Mouse (Mus musculus) frontal cortex, postnatal 36 days (tissue): ENCODE results near the gene Tecpr2.

Experiments
- DNase-seq, 2 experiments: peaks; one replicate each; pipeline ENCODE4 v3.0.0; 2022; ENCODE audit warnings: low spot score in 2 of 2

Tecpr2 gene

DNA sequence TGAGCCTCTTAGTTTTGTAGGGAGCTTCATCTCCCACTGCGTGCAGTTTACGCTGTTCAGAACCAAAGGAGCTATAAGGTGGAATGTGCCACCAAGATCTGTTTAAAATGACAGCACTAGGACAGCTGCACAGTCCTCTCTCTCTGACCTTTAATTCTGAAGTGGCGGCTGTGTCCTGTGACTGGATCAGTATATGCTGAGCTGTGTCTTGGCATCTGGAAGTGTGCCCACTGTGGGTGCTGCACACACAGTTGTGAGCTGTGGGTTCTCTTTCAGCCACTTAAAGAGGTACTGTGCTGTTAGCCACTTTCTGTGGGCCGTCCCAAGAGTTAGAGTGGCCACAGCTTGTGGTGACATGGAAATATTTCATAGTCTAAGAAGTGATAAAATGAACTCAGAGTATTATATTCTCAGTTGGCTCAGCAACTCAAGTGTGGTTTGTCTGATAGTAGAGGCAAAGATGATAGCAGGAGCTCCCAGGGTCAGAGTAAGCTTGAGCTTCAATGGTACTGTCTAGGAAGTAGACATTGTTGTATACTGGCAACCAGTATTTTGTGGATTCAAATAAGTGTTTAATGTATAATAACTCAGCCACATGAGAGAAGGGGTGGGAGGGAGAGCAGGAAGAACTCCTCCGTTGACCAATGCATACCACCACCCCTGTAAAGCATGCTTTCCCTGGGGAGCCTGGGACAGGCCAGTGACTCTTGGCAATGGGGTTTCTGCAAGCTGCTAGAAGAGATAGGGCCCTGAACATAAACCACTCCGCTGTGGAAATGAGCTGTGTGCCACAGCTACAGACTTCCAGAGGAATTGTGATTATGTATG lies 59.2 kb downstream of the Tecpr2 start:
- DNase-seq, result no peak

DNA sequence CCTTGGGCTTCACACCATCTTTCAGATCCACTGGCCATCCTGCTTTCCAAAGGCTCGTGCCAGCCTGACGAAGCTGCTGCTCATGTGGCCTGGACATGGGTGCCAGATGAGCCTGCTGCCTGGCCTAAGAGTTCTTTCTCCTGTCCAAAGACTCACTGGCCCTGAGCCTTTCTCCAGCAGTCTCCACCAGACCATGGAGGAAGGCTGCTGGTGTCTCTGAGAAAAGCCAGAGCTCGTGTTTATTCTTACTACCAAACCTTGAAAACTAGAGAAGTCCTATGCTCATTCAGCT lies 59.8 kb downstream of the Tecpr2 start:
- DNase-seq, result no peak

- DNase-seq, result no peak
Measured at GRCm38 (mm10) chr12:110949410-110949809, 60.3 kb downstream of the Tecpr2 start.

DNA sequence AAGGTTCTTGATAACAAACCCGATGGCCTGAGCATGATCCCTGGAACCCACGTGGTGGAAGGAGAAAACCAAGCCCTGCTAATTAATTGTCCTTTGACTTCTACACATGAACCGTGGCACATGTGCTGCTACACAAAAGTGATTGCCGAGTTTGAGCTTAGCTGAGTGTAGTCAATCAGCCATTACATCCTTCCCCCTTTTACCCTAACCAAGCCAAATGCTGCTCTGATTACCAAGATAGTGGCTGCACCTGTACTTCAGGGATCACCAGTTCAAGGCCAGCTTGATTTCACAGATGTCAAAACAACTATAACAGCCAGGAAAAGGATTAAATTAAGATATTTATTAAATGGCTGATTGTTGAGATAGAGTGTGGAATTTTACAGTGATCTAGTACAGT lies 61.1 kb downstream of the Tecpr2 start:
- no peak for DNase-seq

GRCm38 (mm10) chr12:110951236-110951635 lies 62.2 kb downstream of the Tecpr2 start:
- DNase-seq, result no peak

- DNase-seq, result no peak
Measured at GRCm38 (mm10) chr12:110952628-110953385, 63.7 kb downstream of the Tecpr2 start.

GRCm38 (mm10) chr12:110953443-110953842 lies 64.4 kb downstream of the Tecpr2 start:
- DNase-seq, result no peak

- DNase-seq, result no peak
Measured at GRCm38 (mm10) chr12:110953900-110954299, 64.8 kb downstream of the Tecpr2 start.

DNA sequence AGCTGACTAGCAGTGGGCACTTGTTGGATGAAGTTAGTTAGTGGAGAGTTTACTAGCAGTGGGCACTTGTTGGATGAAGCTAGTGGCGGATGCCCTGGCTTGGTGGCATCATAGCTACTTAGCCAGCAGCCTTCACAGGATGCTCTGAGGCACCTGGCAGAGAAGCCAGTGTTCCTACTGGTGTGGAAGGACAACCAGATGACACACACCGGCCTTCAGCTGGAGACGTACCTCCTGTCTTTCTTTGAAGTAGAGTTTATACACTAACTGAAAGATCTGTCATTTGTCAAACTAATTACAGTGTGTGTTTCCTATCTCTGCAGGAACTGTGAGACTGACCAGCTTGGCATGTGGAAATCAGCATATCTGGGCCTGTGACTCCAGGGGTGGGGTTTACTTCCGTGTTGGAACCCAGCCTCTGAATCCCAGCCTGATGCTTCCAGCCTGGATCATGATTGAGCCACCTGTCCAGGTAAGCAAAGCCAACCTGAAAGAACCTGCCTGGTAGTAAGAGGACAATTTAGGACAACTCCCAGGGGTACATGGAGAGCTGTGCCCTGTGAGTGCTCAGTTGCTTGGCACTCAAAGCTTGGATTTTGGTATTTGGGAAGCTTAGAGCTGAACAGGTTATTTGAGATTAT lies 65.4 kb downstream of the Tecpr2 start:
- no peak for DNase-seq

DNA sequence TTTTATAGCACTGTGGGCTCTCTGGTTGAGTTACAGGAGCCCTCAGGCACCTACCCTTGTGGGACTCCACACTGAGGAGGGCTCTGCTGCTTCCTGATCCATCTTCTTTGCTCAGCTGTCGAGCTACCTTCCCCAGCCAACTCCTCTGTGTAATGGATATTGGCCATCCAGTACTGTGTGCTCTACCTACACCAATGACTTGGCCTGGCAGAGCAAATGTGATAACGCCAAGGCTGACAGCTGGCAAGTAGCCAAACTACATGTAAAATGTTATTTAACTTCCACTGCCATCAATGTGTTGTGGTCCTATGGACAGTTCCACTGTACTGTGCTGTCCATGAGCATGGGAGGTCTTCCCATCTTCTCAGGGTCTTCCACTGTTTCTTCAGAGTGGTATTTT lies 72.9 kb downstream of the Tecpr2 start:
- no peak for DNase-seq

DNA sequence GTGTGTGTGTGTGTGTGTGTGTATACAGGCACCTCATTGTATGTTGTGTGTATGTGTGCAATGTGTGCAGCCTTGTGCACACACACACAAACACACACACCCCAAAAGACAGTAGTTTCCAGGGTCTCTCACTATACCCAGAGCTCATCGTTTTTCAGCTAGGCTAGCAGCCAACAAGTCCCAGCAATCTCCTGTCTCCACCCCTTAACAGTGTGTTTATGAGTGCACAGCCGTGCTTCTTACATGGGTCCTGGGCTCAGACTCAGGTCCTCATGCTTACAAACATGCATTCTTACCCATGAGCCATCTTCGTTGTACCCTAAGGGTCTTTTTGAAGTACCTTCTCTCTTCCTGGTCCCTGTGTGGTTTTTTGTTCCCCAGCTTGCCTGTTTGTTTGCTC lies 76.4 kb downstream of the Tecpr2 start:
- no peak for DNase-seq

DNA sequence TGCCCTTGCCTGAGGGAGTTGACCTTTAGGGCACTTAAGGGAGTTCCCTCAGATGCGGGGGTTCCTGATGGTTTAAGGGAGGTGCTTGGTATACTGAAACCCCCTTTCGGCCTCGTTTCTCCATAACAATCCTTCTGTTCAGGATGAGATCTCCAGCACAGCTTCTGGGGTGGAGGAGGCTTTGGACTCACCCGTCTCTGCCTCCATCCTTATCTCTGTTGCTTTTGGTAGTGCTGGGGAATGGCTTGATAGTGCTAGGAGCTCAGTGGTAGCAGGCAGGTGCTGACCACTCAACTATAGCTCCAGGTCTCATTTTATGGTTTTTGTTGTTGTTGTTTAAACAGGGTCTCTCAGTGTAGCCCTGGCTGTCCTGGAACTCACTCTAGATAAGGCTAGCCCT lies 77.0 kb downstream of the Tecpr2 start:
- DNase-seq, result no peak

DNA sequence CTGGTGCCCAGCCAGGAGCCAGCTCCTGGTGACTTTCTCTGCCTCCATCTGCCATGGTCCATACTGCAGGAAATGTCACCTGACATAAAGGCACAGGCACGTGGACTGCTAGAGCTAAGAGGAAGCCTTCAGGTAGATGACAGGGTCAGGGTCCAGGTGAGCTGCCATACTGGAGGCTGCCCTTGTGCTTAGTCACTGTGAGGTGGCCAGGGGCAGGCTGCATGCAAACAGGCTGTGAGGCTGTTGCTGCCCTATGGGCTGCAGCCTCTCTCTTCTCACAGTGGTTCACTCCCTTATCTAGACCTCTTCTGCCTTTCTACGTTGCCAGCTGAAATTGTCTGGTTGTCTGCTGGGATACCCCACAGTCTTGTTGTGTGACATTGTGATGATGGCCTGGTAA lies 78.1 kb downstream of the Tecpr2 start:
- DNase-seq, result no peak

DNA sequence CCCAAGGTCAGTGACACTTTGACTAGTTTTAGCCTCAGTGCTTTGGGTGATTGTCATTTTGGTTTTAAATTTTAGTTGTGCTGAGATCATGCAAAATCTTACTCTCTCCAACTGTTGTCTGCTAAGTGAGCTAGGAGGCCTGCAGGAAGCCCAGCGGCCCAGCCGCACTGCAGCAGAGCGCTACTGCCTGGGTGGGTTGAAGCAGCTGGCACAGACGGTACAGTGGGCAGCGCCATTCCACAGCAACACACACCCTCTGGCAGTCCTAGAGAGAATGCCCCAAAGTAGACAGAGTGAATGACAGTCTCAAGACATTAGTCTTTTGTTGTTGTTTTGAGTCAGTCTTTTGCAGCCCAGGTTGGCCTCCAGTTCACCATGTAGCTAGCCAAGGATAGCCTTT lies 81.3 kb downstream of the Tecpr2 start:
- no peak for DNase-seq

DNA sequence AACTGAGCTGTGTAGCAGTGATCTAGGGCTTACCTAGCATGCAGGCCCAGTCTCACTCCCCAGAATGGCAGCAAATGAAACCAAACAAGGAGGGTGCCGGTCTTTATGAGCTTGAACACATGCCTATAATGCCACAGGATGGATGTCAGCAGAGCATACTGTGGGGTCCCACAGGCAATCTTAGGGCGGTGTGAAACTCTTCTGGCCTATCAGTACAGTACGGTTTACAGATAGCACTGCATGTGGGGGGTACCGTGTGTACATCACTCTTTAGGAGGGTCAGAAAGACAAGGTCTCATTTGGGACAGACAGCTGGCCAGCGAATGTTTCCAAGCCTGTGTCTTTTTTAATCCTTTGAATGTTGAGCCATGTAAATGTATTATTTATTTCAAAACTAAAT lies 82.9 kb downstream of the Tecpr2 start:
- no peak for DNase-seq

- DNase-seq, result no peak
Measured at GRCm38 (mm10) chr12:110973829-110974228, 84.8 kb downstream of the Tecpr2 start.

- no peak for DNase-seq
Measured at GRCm38 (mm10) chr12:110974295-110974694, 85.2 kb downstream of the Tecpr2 start.

DNA sequence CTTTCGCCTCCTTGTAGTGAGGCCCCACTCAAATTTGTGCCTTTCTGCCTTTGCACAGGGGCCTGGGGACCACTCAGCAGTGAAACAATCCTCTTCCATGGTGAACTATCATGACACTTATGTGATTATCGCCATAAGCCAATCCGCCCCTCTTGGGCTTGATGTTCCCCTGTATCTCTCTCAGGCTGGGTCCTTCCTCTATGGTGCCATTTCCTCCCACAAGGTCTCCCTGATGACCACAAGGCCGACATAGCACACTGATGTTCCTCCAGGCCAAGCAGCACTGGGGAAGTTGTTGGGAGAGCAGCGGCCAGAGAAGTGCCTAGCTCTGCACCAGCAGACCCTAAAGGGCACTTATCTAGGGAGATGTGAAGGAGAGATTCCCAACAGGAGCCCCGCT lies 85.7 kb downstream of the Tecpr2 start:
- DNase-seq, result no peak

- DNase-seq, result no peak
Measured at GRCm38 (mm10) chr12:110975385-110975784, 86.3 kb downstream of the Tecpr2 start.

DNA sequence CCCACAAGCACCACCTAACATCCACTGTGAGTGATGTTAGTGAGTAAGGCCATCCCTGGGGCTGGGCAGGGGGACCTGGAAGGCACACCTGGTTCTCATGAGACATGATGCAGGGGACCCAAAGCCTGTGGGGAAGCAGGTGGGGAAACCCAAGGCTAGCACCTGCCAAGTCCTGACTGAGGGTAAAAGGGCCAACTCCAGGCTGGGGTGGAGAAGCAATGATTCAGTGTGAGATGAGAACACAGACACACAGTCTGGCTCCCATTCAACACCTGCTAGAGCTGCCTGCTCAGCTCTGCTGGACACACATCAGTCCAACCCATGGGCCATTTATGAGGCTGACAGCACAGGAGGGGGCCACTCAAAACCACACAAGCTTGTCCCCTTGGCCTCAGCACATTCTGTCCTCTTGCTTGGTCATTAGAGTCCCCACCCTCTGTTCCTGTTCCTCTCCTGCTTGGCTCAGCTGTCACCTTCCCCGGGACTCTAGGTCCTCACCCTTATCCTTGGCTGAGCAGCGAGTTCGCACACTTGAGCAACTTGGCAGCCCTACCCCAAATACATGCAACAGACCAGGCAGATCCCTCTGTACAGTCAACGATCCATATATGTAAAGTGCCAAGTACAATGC lies 86.9 kb downstream of the Tecpr2 start:
- DNase-seq, result no peak

DNA sequence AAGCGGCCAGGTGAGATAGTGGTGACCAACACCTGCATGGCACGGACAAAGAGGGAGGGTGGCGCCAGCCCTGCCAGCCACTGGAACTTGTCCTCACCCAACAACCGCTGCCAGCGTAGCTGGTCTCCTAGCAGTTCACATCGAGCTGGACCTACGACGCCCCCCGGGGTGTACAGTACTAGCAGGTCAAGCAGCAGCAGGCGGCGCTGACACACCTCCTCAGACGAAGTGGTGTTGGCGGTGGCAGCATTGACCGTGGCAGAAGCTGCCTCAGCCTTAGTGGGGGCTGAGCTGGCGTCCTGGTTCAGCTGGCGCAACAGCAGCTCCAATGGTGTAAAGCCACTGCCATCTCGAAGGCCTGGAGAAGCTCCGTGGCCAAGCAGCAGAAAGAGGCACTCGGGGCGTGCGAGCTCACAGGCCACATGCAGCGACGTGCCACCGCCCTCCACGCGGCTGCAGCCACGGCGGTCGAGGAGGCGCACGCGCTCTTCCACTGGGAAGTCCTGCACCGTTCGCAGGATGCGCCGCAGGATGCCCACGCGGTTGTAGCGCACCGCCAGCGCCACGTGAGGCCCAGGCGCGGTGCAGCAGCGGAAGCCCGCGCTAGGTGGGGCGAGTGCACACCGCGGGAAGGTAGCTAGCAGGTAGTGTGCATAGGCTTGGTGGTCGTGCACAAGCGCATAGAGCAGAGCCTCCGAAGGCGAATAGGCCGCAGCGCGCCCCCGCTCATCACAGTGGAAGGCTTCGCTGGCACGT lies 87.7 kb downstream of the Tecpr2 start:
- no peak for DNase-seq

DNA sequence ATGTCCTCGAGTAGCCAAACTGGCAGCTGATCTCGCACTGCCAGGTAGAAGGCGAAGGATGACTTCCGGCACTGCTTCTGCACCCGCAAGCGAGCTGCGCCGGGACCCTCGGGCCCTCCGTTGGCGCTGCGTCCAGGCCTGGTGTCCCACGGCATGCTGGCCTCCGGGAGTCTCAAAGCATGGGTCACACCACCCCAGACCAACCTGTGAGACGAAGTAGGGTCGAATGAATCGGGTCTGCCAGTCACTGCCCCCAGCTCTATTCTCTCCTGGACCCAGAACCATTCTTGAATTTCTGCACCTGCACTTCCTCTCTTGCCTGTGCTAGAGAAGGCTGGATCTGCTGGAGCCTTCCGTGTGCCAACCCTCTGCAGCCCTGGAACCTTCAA lies 88.3 kb downstream of the Tecpr2 start:
- no peak for DNase-seq
